ENCODE assay signal across 8 mouse cellular contexts in genomic region chr6:47650463-47651384, GRCm38 (mm10). TPM values are rescaled to one million over a fixed set of nuclear protein-coding genes. Genes with fewer than 3 reads are reported as not detected.
DNase-seq lines count a peak whose midpoint lies in the region; ATAC-seq and TF ChIP-seq lines count a peak whose summit lies in the region.

No protein-coding gene starts in this region.

- peak; percentile 89 for ATAC-seq in CD4-positive, CD25-positive, alpha-beta regulatory T cell, adult 4 months
- peak; percentile 95 for ATAC-seq in heart, embryonic 14.5 days (ENCODE audit: insufficient number of reproducible peaks, insufficient read depth, low FRiP score, low read depth)
- peak; percentile 91 for ATAC-seq in liver, embryonic 14.5 days (ENCODE audit: insufficient read depth)
- peak; percentile 99 for ATAC-seq in neural tube, embryonic 11.5 days (ENCODE audit: insufficient read depth, low FRiP score, low TSS enrichment)
- ATAC-seq in stomach, postnatal 0 days (ENCODE audit: low FRiP score, low TSS enrichment) = peak; percentile 95

- TF ChIP-seq EP300 in liver, embryonic 14.5 days (IDR thresholded peaks at IDR 0.05; ENCODE audit: low read depth) = no peak
- no peak for TF ChIP-seq EP300 in stomach, postnatal 0 days (optimal IDR thresholded peaks at IDR 0.05)

- peak overlapping the region; percentile 87 for H3K4me2 ChIP-seq in heart, embryonic 14.5 days (ENCODE audit: low read length)
- peak overlapping the region; percentile 94 for H3K4me2 ChIP-seq in liver, embryonic 14.5 days (ENCODE audit: low read depth)
- H3K4me2 ChIP-seq in neural tube, embryonic 11.5 days (ENCODE audit: low read depth) = peak overlapping the region; percentile 65
- H3K4me2 ChIP-seq in stomach, postnatal 0 days (replicated peaks; ENCODE audit: low read depth) = peak overlapping the region; percentile 72

- no peaks in the 10 kb centered on the region for H3K27me3 ChIP-seq in heart, embryonic 14.5 days (ENCODE audit: control insufficient read depth, insufficient read depth, low read length)
- H3K27me3 ChIP-seq in liver, embryonic 14.5 days (ENCODE audit: control insufficient read depth, insufficient read depth, low read length) = no peaks in the 10 kb centered on the region
- H3K27me3 ChIP-seq in neural tube, embryonic 11.5 days (ENCODE audit: control insufficient read depth, insufficient read depth, low read length) = no peaks in the 10 kb centered on the region
- H3K27me3 ChIP-seq in stomach, postnatal 0 days (ENCODE audit: control insufficient read depth, insufficient read depth, low read length) = no peaks in the 10 kb centered on the region

- peak overlapping the region; percentile 70 for H3K9ac ChIP-seq in heart, embryonic 14.5 days (ENCODE audit: low read length)
- peak overlapping the region; percentile 67 for H3K9ac ChIP-seq in liver, embryonic 14.5 days (replicated peaks)
- peak overlapping the region; percentile 61 for H3K9ac ChIP-seq in neural tube, embryonic 11.5 days (ENCODE audit: low read length)
- peak overlapping the region; percentile 66 for H3K9ac ChIP-seq in stomach, postnatal 0 days (ENCODE audit: low read length)

- no peaks in the 10 kb centered on the region for H3K4me1 ChIP-seq in heart, embryonic 14.5 days (ENCODE audit: control insufficient read depth in 2 of 2, insufficient read depth in 2 of 2, low read length in 2 of 2)
- H3K4me1 ChIP-seq in liver, embryonic 14.5 days (replicated peaks; ENCODE audit: control insufficient read depth in 2 of 2, insufficient read depth in 2 of 2, low read length in 1 of 2) = peaks cover 0 to 4% of the 10 kb centered on the region in 2 experiments; a peak in 1 of 4 replicates
- no peaks in the 10 kb centered on the region for H3K4me1 ChIP-seq in neural tube, embryonic 11.5 days (ENCODE audit: control insufficient read depth, insufficient read depth, low read length)
- H3K4me1 ChIP-seq in stomach, postnatal 0 days (replicated peaks; ENCODE audit: control insufficient read depth, insufficient read depth) = no peaks in the 10 kb centered on the region

- peak overlapping the region; percentile 62 to 63 for H3K4me3 ChIP-seq in heart, embryonic 14.5 days (ENCODE audit: control insufficient read depth in 1 of 2, insufficient read depth in 1 of 2, low read depth in 1 of 2, low read length in 2 of 2)
- peak overlapping the region; percentile 65 to 75 for H3K4me3 ChIP-seq in liver, embryonic 14.5 days (ENCODE audit: insufficient read depth in 1 of 2, low read depth in 2 of 2, low read length in 2 of 2)
- H3K4me3 ChIP-seq in neural tube, embryonic 11.5 days (ENCODE audit: low read depth, low read length) = peak overlapping the region; percentile 55
- H3K4me3 ChIP-seq in stomach, postnatal 0 days (ENCODE audit: low read depth, low read length) = peak overlapping the region; percentile 68

- 3% methylated on average over 40 of the region's 46 CpGs for WGBS in heart, embryonic 14.5 days
- 3% methylated on average over 46 of the region's 46 CpGs for WGBS in liver, embryonic 14.5 days (ENCODE audit: insufficient replicate concordance)
- WGBS in neural tube, embryonic 11.5 days = 2% methylated on average over 46 of the region's 46 CpGs
- 3% methylated on average over 45 of the region's 46 CpGs for WGBS in stomach, postnatal 0 days

- DNase-seq in c-Kit-negative CD71-positive TER-119-positive erythroid progenitor cells, embryonic 14.5 days (ENCODE audit: low read depth, low spot score) = peak; percentile 79
- DNase-seq in fibroblast of lung, adult 2 months (ENCODE audit: low read depth) = peak; percentile 83
- peak; percentile 94 for DNase-seq in kidney, postnatal 14 days
- peak; percentile 57 to 73 (median 60) for DNase-seq in liver, embryonic 14.5 days (ENCODE audit: low read depth in 3 of 3, low spot score in 3 of 3)
- DNase-seq in neural tube, embryonic 11.5 days (ENCODE audit: low spot score) = peak; percentile 92
- peak; percentile 93 for DNase-seq in stomach, postnatal 0 days (ENCODE audit: low spot score)

- peak; percentile 98 for TF ChIP-seq CTCF in liver, embryonic 14.5 days (IDR thresholded peaks at IDR 0.05; ENCODE audit: low read depth)
- peak; percentile 99 for TF ChIP-seq CTCF in stomach, postnatal 0 days (IDR thresholded peaks at IDR 0.05; ENCODE audit: low read depth)

- H3K27ac ChIP-seq in heart, embryonic 14.5 days (replicated peaks in 1 of 2; ENCODE audit: control insufficient read depth in 1 of 2, insufficient read depth in 1 of 2, low read depth in 2 of 2, low read length in 2 of 2) = no peak overlapping the region
- H3K27ac ChIP-seq in liver, embryonic 14.5 days = no peak overlapping the region
- H3K27ac ChIP-seq in neural tube, embryonic 11.5 days (ENCODE audit: low read depth, low read length) = no peak overlapping the region
- peak overlapping the region; percentile 53; the same call in 1 of the 2 replicates for H3K27ac ChIP-seq in stomach, postnatal 0 days (replicated peaks)

- H3K36me3 ChIP-seq in heart, embryonic 14.5 days (ENCODE audit: control insufficient read depth, insufficient read depth, low read length) = no peaks in the 10 kb centered on the region
- H3K36me3 ChIP-seq in liver, embryonic 14.5 days (replicated peaks; ENCODE audit: control insufficient read depth, insufficient read depth, low read depth) = no peaks in the 10 kb centered on the region
- no peaks in the 10 kb centered on the region for H3K36me3 ChIP-seq in neural tube, embryonic 11.5 days (ENCODE audit: control insufficient read depth, insufficient read depth, low read length)
- no peaks in the 10 kb centered on the region for H3K36me3 ChIP-seq in stomach, postnatal 0 days (ENCODE audit: control insufficient read depth, insufficient read depth, low read length)

- H3K9me3 ChIP-seq in heart, embryonic 14.5 days (ENCODE audit: control insufficient read depth, low read length) = no peaks in the 10 kb centered on the region
- no peaks in the 10 kb centered on the region for H3K9me3 ChIP-seq in liver, embryonic 14.5 days (ENCODE audit: control insufficient read depth, low read length)
- no peaks in the 10 kb centered on the region for H3K9me3 ChIP-seq in neural tube, embryonic 11.5 days (ENCODE audit: control insufficient read depth, low read length)
- no peaks in the 10 kb centered on the region for H3K9me3 ChIP-seq in stomach, postnatal 0 days (ENCODE audit: control insufficient read depth, low read length)

RNA-seq across cellular contexts. Expression of gene Ezh2, which starts 55.6 kb away (rescaled TPM):
- polyA plus RNA-seq in CD4-positive, CD25-positive, alpha-beta regulatory T cell, adult 4 months (2017; shearing (Covaris generic)) = 10 to 100 TPM; 36.2 to 43.3 TPM
- polyA plus RNA-seq in heart, embryonic 14.5 days (2014; fragmentation: Nextera tagmentation; extraction: Ambion mirVana) = 41.2 and 45.8 TPM in 2 replicates
- 35.3 and 69.3 TPM in 2 replicates for polyA plus RNA-seq in liver, embryonic 14.5 days (2012; rRNA removed)
- 46.2 and 49.1 TPM in 2 replicates for polyA plus RNA-seq in liver, embryonic 14.5 days (2014; fragmentation: Nextera tagmentation; extraction: Ambion mirVana)
- 155 and 168 TPM in 2 replicates for polyA plus RNA-seq in neural tube, embryonic 11.5 days (2014; fragmentation: Nextera tagmentation; extraction: Ambion mirVana)
- 23.0 and 27.1 TPM in 2 replicates for polyA plus RNA-seq in stomach, postnatal 0 days (2015; fragmentation: Nextera tagmentation; extraction: Ambion mirVana)
